Mouse (Mus musculus): ENCODE measurements at regions not wholly inside any gene's neighbourhood (a gene's known extent, or its start where the extent isn't known, plus 50 kb on each side); places are given as distances from the start of the nearest gene placed in this dataset.

GRCm38 (mm10) chr11:21024111-21024510 lies 67.0 kb upstream of the Peli1 start:
- Histone ChIP-seq H3K4me3 (no peak overlapping the region), H3K36me3 (no peaks in the 10 kb centered on the region), H3K4me2 (replicated peaks) (no peak overlapping the region), H3K9ac (replicated peaks) (no peak overlapping the region), H3K27me3 (no peaks in the 10 kb centered on the region), H3K9me3 (no peaks in the 10 kb centered on the region), H3K27ac (replicated peaks) (no peak overlapping the region), H3K4me1 (no peaks in the 10 kb centered on the region)
- WGBS: 90% methylated on average over 4 of the region's 4 CpGs
- no peak for ATAC-seq (ENCODE audit: low FRiP score, low read depth)

GRCm38 (mm10) chr11:21024521-21024920 lies 66.6 kb upstream of the Peli1 start:
- Histone ChIP-seq H3K27ac (replicated peaks) (no peak overlapping the region), H3K9me3 (no peaks in the 10 kb centered on the region), H3K4me1 (no peaks in the 10 kb centered on the region), H3K27me3 (no peaks in the 10 kb centered on the region), H3K4me2 (replicated peaks) (no peak overlapping the region), H3K9ac (replicated peaks) (no peak overlapping the region), H3K36me3 (no peaks in the 10 kb centered on the region), H3K4me3 (no peak overlapping the region)
- no peak for ATAC-seq (ENCODE audit: low FRiP score, low read depth)
- WGBS: 80% methylated on average over 2 of the region's 2 CpGs

- Histone ChIP-seq H3K4me2 (replicated peaks) (no peak overlapping the region), H3K27me3 (no peaks in the 10 kb centered on the region), H3K27ac (replicated peaks) (no peak overlapping the region), H3K36me3 (no peaks in the 10 kb centered on the region), H3K9me3 (peaks cover 10% of the 10 kb centered on the region; the same call in 1 of the 2 replicates), H3K4me1 (no peaks in the 10 kb centered on the region), H3K4me3 (no peak overlapping the region), H3K9ac (replicated peaks) (no peak overlapping the region)
- no peak for ATAC-seq (ENCODE audit: low FRiP score, low read depth)
- 90% methylated on average over 4 of the region's 4 CpGs for WGBS
Measured at GRCm38 (mm10) chr11:21027299-21027698, 63.8 kb upstream of the Peli1 start.

GRCm38 (mm10) chr11:21030362-21030761 lies 60.7 kb upstream of the Peli1 start:
- 95% methylated on average over 6 of the region's 6 CpGs for WGBS
- Histone ChIP-seq H3K4me1 (no peaks in the 10 kb centered on the region), H3K9ac (replicated peaks) (no peak overlapping the region), H3K4me2 (replicated peaks) (no peak overlapping the region), H3K27me3 (no peaks in the 10 kb centered on the region), H3K36me3 (no peaks in the 10 kb centered on the region), H3K9me3 (peaks cover 10% of the 10 kb centered on the region; the same call in 1 of the 2 replicates), H3K27ac (replicated peaks) (no peak overlapping the region), H3K4me3 (no peak overlapping the region)
- no peak for ATAC-seq (ENCODE audit: low FRiP score, low read depth)

GRCm38 (mm10) chr11:21031816-21032215 lies 59.3 kb upstream of the Peli1 start:
- no peak for ATAC-seq (ENCODE audit: low FRiP score, low read depth)
- Histone ChIP-seq H3K4me3 (no peak overlapping the region), H3K4me1 (no peaks in the 10 kb centered on the region), H3K9ac (replicated peaks) (no peak overlapping the region), H3K9me3 (peaks cover 10% of the 10 kb centered on the region; the same call in 1 of the 2 replicates), H3K4me2 (replicated peaks) (no peak overlapping the region), H3K27me3 (no peaks in the 10 kb centered on the region), H3K27ac (replicated peaks) (no peak overlapping the region), H3K36me3 (no peaks in the 10 kb centered on the region)
- 82% methylated on average over 2 of the region's 2 CpGs for WGBS

GRCm38 (mm10) chr11:21033234-21033822 lies 57.8 kb upstream of the Peli1 start:
- Histone ChIP-seq H3K4me1 (no peaks in the 10 kb centered on the region), H3K4me3 (no peak overlapping the region), H3K27me3 (no peaks in the 10 kb centered on the region), H3K9ac (replicated peaks) (no peak overlapping the region), H3K9me3 (peaks cover 10% of the 10 kb centered on the region; the same call in 1 of the 2 replicates), H3K27ac (replicated peaks) (no peak overlapping the region), H3K4me2 (replicated peaks) (no peak overlapping the region), H3K36me3 (no peaks in the 10 kb centered on the region)
- ATAC-seq (ENCODE audit: low FRiP score, low read depth): no peak
- 89% methylated on average over 14 of the region's 14 CpGs for WGBS

- 69% methylated on average over 11 of the region's 11 CpGs for WGBS
- H3K4me2 ChIP-seq (replicated peaks): no peak overlapping the region
- H3K27me3 ChIP-seq: no peaks in the 10 kb centered on the region
- no peak overlapping the region for H3K4me3 ChIP-seq
- H3K9me3 ChIP-seq: peaks cover 10% of the 10 kb centered on the region; the same call in 1 of the 2 replicates
- no peaks in the 10 kb centered on the region for H3K36me3 ChIP-seq
- no peak for ATAC-seq (ENCODE audit: low FRiP score, low read depth)
- no peaks in the 10 kb centered on the region for H3K4me1 ChIP-seq
- no peak overlapping the region for H3K9ac ChIP-seq (replicated peaks)
- no peak overlapping the region for H3K27ac ChIP-seq (replicated peaks)
Measured at GRCm38 (mm10) chr11:21033823-21034401, 57.2 kb upstream of the Peli1 start.

GRCm38 (mm10) chr11:21036161-21036916 lies 54.8 kb upstream of the Peli1 start:
- no peak overlapping the region for H3K4me3 ChIP-seq
- ATAC-seq (ENCODE audit: low FRiP score, low read depth): no peak; the same call in 1 of the 2 replicates
- no peak overlapping the region for H3K9ac ChIP-seq (replicated peaks)
- H3K9me3 ChIP-seq: no peaks in the 10 kb centered on the region
- WGBS: 56% methylated on average over 7 of the region's 7 CpGs
- H3K4me1 ChIP-seq: no peaks in the 10 kb centered on the region
- no peaks in the 10 kb centered on the region for H3K27me3 ChIP-seq
- no peak overlapping the region for H3K4me2 ChIP-seq (replicated peaks)
- no peak overlapping the region for H3K27ac ChIP-seq (replicated peaks)
- H3K36me3 ChIP-seq: no peaks in the 10 kb centered on the region

- H3K4me3 ChIP-seq: no peak overlapping the region
Measured at GRCm38 (mm10) chr11:21037267-21037906, 53.7 kb upstream of the Peli1 start.

GRCm38 (mm10) chr11:21041201-21041600 lies 49.9 kb upstream of the Peli1 start:
- Histone ChIP-seq H3K4me2 (replicated peaks) (no peak overlapping the region), H3K9ac (replicated peaks) (no peak overlapping the region; the same call in 1 of the 2 replicates), H3K36me3 (no peaks in the 10 kb centered on the region), H3K27ac (replicated peaks) (no peak overlapping the region), H3K9me3 (no peaks in the 10 kb centered on the region), H3K4me1 (no peaks in the 10 kb centered on the region), H3K27me3 (no peaks in the 10 kb centered on the region), H3K4me3 (no peak overlapping the region)
- WGBS: 92% methylated on average over 5 of the region's 5 CpGs
- no peak for ATAC-seq (ENCODE audit: low FRiP score, low read depth)

More at GRCm38 (mm10) chr11:21037267-21037906, 53.7 kb upstream of the Peli1 start:
- H3K4me1 ChIP-seq: no peaks in the 10 kb centered on the region
- no peaks in the 10 kb centered on the region for H3K9me3 ChIP-seq
- 89% methylated on average over 6 of the region's 6 CpGs for WGBS
- H3K4me2 ChIP-seq (replicated peaks): no peak overlapping the region
- H3K9ac ChIP-seq (replicated peaks): no peak overlapping the region
- H3K27ac ChIP-seq (replicated peaks): no peak overlapping the region
- ATAC-seq (ENCODE audit: low FRiP score, low read depth): no peak
- H3K36me3 ChIP-seq: no peaks in the 10 kb centered on the region
- H3K27me3 ChIP-seq: no peaks in the 10 kb centered on the region
